Mouse (Mus musculus): ENCODE data around the gene 1700023F06Rik. TPM values are rescaled to one million over a fixed set of nuclear protein-coding genes. Genes with fewer than 3 reads are reported as not detected.
"Not testable (repeated sequence)": the region's sequence is repeated elsewhere in the genome, so short reads cannot be mapped to it uniquely, and the experiment has no call there.

The 1700023F06Rik gene
- polyA plus RNA-seq, 1 experiment from 2014 or later = 2.3 TPM

- H3K36me3 ChIP-seq = peaks cover 20% of the 10 kb centered on the region
- no peak overlapping the region for H3K4me2 ChIP-seq
- 77% methylated on average over 9 of the region's 9 CpGs for WGBS
- no peak overlapping the region for H3K9ac ChIP-seq
- H3K4me1 ChIP-seq (replicated peaks) = peaks cover 19% of the 10 kb centered on the region
- no peak for ATAC-seq (ENCODE audit: low FRiP score, low read depth)
- H3K9me3 ChIP-seq = no peaks in the 10 kb centered on the region
- H3K27ac ChIP-seq (replicated peaks) = no peak overlapping the region
- H3K27me3 ChIP-seq = no peaks in the 10 kb centered on the region
- H3K4me3 ChIP-seq = no peak overlapping the region
Measured at GRCm38 (mm10) chr11:103237757-103238156, 29.4 kb upstream of the 1700023F06Rik start.

GRCm38 (mm10) chr11:103236903-103237302 lies 28.5 kb upstream of the 1700023F06Rik start:
- 96% methylated on average over 10 of the region's 10 CpGs for WGBS
- peaks cover 16% of the 10 kb centered on the region for H3K4me1 ChIP-seq (replicated peaks)
- H3K9me3 ChIP-seq = no peaks in the 10 kb centered on the region
- H3K9ac ChIP-seq = no peak overlapping the region
- H3K4me2 ChIP-seq = no peak overlapping the region
- ATAC-seq (ENCODE audit: low FRiP score, low read depth) = no peak
- H3K27ac ChIP-seq (replicated peaks) = no peak overlapping the region
- H3K36me3 ChIP-seq = peaks cover 20% of the 10 kb centered on the region
- H3K27me3 ChIP-seq = no peaks in the 10 kb centered on the region
- H3K4me3 ChIP-seq = no peak overlapping the region

DNA sequence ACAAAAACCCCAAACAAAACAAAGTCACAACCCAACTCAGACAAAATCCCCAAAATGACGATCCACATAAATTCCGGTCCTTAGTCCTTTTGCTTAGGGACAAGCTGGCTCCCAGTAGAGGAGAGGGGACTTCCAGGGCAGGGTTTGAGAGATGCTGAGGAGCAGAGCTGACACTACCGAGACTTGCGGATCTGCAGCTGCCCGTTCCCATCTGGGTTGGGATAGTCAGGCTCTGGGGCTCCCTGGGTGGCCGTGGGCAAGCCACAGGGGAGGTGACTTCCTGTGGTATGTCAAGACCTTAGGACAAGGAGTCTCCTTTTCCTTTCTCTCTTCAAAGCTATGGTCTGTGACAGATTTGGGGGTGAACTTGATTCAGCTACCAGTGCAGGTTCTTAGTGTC lies 28.1 kb upstream of the 1700023F06Rik start:
- Histone ChIP-seq H3K4me3 (no peak overlapping the region), H3K27me3 (no peaks in the 10 kb centered on the region), H3K9ac (no peak overlapping the region), H3K4me2 (no peak overlapping the region), H3K36me3 (peaks cover 20% of the 10 kb centered on the region), H3K27ac (replicated peaks) (no peak overlapping the region), H3K4me1 (replicated peaks) (peaks cover 12% of the 10 kb centered on the region; the same call in 1 of the 2 replicates), H3K9me3 (no peaks in the 10 kb centered on the region)
- WGBS = 89% methylated on average over 6 of the region's 6 CpGs
- ATAC-seq (ENCODE audit: low FRiP score, low read depth) = no peak

DNA sequence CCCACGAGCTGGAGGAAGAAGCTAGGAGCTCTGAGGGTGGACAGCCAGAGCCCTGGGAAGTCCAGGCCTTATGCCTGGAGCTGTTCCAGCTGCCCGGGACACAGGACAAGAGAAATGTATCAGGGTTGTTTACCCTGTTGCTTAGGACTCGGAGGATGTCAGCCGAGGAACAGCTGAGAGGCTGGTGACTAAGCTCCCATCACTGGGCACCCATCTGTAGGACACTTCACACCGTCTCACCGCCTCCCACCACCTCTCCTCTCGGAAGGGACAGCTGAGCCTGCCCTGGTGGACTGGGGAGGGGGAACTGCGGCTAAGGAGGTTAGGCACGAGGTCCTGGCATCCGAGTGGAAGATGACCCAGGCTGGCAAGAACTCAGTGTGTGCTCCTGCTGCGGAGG lies 27.3 kb upstream of the 1700023F06Rik start:
- Histone ChIP-seq H3K27me3 (no peaks in the 10 kb centered on the region), H3K36me3 (peaks cover 21% of the 10 kb centered on the region)
- peak; percentile 63; the same call in 1 of the 2 replicates for ATAC-seq (ENCODE audit: low FRiP score, low read depth)

DNA sequence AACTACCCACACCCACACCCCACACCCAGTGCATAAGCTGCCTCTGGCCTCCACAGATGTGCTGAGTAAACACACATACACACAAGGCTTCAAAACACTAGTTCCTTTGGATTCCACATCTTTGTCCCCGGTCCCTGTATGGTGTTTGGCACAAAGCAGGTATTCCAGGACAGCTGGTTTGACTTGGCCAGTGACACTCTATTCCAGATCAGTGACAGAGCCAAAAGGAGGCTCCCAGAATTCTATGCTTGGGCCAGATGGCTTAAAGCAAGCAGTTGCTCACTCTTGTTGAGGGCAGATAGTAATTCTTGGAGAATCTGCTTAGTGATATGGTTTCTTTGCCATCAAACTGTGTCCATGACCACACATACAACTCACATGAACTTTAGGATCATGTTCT lies 26.1 kb upstream of the 1700023F06Rik start:
- Histone ChIP-seq H3K27me3 (no peaks in the 10 kb centered on the region), H3K4me3 (no peak overlapping the region), H3K9me3 (no peaks in the 10 kb centered on the region), H3K4me1 (replicated peaks) (0 out of 2 replicates have a peak, but pooled peaks cover 5% of the 10 kb centered on the region), H3K4me2 (no peak overlapping the region), H3K27ac (replicated peaks) (no peak overlapping the region), H3K9ac (no peak overlapping the region), H3K36me3 (peaks cover 33% of the 10 kb centered on the region)
- 63% methylated on average over 1 of the region's 1 CpGs for WGBS
- no peak for ATAC-seq (ENCODE audit: low FRiP score, low read depth)

More for the DNA sequence above, 27.3 kb upstream of the 1700023F06Rik start:
- Histone ChIP-seq H3K9me3 (no peaks in the 10 kb centered on the region), H3K4me3 (no peak overlapping the region), H3K9ac (no peak overlapping the region), H3K4me2 (no peak overlapping the region), H3K4me1 (replicated peaks) (0 out of 2 replicates have a peak, but pooled peaks cover 6% of the 10 kb centered on the region), H3K27ac (replicated peaks) (no peak overlapping the region)
- 65% methylated on average over 11 of the region's 11 CpGs for WGBS

- no peaks in the 10 kb centered on the region for H3K9me3 ChIP-seq
- no peak overlapping the region for H3K27ac ChIP-seq (replicated peaks)
- no peak overlapping the region for H3K4me3 ChIP-seq
- no peak overlapping the region for H3K4me2 ChIP-seq
- no peaks in the 10 kb centered on the region for H3K27me3 ChIP-seq
- peaks cover 33% of the 10 kb centered on the region for H3K36me3 ChIP-seq
- ATAC-seq (ENCODE audit: low FRiP score, low read depth) = no peak
- H3K4me1 ChIP-seq (replicated peaks) = 0 out of 2 replicates have a peak, but pooled peaks cover 5% of the 10 kb centered on the region
- 33% methylated on average over 7 of the region's 7 CpGs for WGBS
- no peak overlapping the region for H3K9ac ChIP-seq
Measured at GRCm38 (mm10) chr11:103232966-103233365, 24.6 kb upstream of the 1700023F06Rik start.

GRCm38 (mm10) chr11:103231367-103231766 lies 23.0 kb upstream of the 1700023F06Rik start:
- H3K36me3 ChIP-seq = peaks cover 27% of the 10 kb centered on the region

DNA sequence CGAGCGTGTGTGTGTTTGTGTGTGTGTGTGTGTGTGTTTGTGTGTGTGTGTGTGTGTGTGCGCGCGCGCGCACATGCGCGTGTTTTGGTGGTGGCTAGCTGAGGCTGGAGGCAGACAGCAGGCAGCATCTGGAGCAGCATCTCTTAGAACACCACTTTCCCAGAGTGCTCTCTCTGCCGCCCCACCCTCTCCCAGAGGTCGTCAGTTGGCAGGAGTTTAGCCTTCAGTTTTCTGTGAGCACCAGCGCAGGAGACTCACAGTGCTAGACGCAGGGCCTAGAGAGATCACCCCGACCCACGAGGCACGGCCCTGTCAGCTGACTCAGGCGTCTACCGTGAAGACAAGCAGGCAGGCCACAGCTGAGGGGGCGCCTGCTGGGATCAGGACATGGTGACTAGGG lies 22.3 kb upstream of the 1700023F06Rik start:
- WGBS = 90% methylated on average over 19 of the region's 19 CpGs
- no peak for ATAC-seq (ENCODE audit: low FRiP score, low read depth)
- Histone ChIP-seq H3K4me3 (no peak overlapping the region), H3K27me3 (no peaks in the 10 kb centered on the region), H3K27ac (replicated peaks) (no peak overlapping the region), H3K9me3 (no peaks in the 10 kb centered on the region), H3K9ac (no peak overlapping the region), H3K4me2 (no peak overlapping the region), H3K4me1 (replicated peaks) (0 out of 2 replicates have a peak, but pooled peaks cover 5% of the 10 kb centered on the region), H3K36me3 (peaks cover 27% of the 10 kb centered on the region)

More at GRCm38 (mm10) chr11:103231367-103231766, 23.0 kb upstream of the 1700023F06Rik start:
- WGBS = 95% methylated on average over 7 of the region's 7 CpGs
- no peak overlapping the region for H3K4me3 ChIP-seq
- H3K27ac ChIP-seq (replicated peaks) = no peak overlapping the region
- no peaks in the 10 kb centered on the region for H3K9me3 ChIP-seq
- no peak overlapping the region for H3K9ac ChIP-seq
- no peak overlapping the region for H3K4me2 ChIP-seq
- H3K4me1 ChIP-seq (replicated peaks) = 0 out of 2 replicates have a peak, but pooled peaks cover 5% of the 10 kb centered on the region
- no peaks in the 10 kb centered on the region for H3K27me3 ChIP-seq
- ATAC-seq (ENCODE audit: low FRiP score, low read depth) = no peak

- H3K4me3 ChIP-seq = no peak overlapping the region
- no peak for ATAC-seq (ENCODE audit: low FRiP score, low read depth)
- H3K27me3 ChIP-seq = no peaks in the 10 kb centered on the region
- H3K4me2 ChIP-seq = no peak overlapping the region
- H3K4me1 ChIP-seq (replicated peaks) = 0 out of 2 replicates have a peak, but pooled peaks cover 5% of the 10 kb centered on the region
- peaks cover 33% of the 10 kb centered on the region for H3K36me3 ChIP-seq
- no peaks in the 10 kb centered on the region for H3K9me3 ChIP-seq
- no peak overlapping the region for H3K9ac ChIP-seq
- H3K27ac ChIP-seq (replicated peaks) = no peak overlapping the region
- 94% methylated on average over 2 of the region's 2 CpGs for WGBS
Measured at GRCm38 (mm10) chr11:103229608-103230007, 21.2 kb upstream of the 1700023F06Rik start.

- ATAC-seq (ENCODE audit: low FRiP score, low read depth) = no peak
- no peaks in the 10 kb centered on the region for H3K9me3 ChIP-seq
- 69% methylated on average over 18 of the region's 18 CpGs for WGBS
- H3K27ac ChIP-seq (replicated peaks) = no peak overlapping the region
- H3K9ac ChIP-seq = no peak overlapping the region
- H3K4me3 ChIP-seq = no peak overlapping the region
- H3K4me1 ChIP-seq (replicated peaks) = no peaks in the 10 kb centered on the region
- H3K4me2 ChIP-seq = no peak overlapping the region
- no peaks in the 10 kb centered on the region for H3K27me3 ChIP-seq
- H3K36me3 ChIP-seq = peaks cover 23% of the 10 kb centered on the region
Measured at GRCm38 (mm10) chr11:103223951-103224456, 15.6 kb upstream of the 1700023F06Rik start.

DNA sequence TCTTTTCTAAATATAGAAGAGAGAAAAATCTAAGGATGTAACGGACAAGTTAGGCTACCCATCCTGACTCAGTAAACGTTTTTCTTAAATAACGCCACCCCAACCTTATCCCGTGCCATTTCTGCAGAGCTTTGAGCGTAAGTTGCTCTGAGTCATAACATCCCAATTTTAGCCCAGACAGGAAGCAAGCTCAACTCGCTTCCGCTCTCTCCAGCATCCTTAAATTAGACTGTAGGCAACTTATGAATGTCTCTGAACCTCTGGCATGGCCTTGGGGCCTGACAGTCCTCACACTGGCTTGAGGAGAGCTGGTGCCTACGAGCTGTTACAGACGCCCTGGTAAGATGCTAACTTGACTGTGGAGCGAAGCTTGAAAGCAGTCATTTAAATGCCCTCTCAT lies 15.1 kb upstream of the 1700023F06Rik start:
- peaks cover 18% of the 10 kb centered on the region for H3K36me3 ChIP-seq
- no peak overlapping the region for H3K4me3 ChIP-seq
- no peak overlapping the region for H3K4me2 ChIP-seq
- H3K9ac ChIP-seq = no peak overlapping the region
- ATAC-seq (ENCODE audit: low FRiP score, low read depth) = no peak
- H3K4me1 ChIP-seq (replicated peaks) = peaks cover 4% of the 10 kb centered on the region
- H3K9me3 ChIP-seq = no peaks in the 10 kb centered on the region
- H3K27me3 ChIP-seq = no peaks in the 10 kb centered on the region
- no peak overlapping the region for H3K27ac ChIP-seq (replicated peaks)
- WGBS = 88% methylated on average over 10 of the region's 10 CpGs

DNA sequence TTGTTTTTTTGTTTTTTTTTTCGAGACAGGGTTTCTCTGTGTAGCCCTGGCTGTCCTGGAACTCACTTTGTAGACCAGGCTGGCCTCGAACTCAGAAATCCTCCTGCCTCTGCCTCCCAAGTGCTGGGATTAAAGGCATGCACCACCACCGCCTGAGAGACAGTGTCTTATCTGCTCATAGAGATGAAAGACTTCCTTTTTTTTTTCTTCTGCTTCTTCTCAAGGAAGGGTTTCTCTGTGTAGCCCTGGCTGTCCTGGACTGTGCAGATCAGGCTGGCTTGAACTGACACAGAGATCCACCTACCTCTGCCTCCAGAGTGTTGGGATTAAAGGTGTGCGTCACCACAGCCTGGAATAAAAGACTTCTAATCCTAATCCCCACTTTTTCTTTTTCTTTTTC lies 14.4 kb upstream of the 1700023F06Rik start:
- 94% methylated on average over 4 of the region's 4 CpGs for WGBS
- not testable (repeated sequence) for H3K9ac ChIP-seq; H3K27me3 ChIP-seq; H3K9me3 ChIP-seq; H3K4me1 ChIP-seq (replicated peaks); H3K27ac ChIP-seq (replicated peaks); H3K4me2 ChIP-seq; ATAC-seq (ENCODE audit: low FRiP score, low read depth); H3K4me3 ChIP-seq
- H3K36me3 ChIP-seq = peaks cover 18% of the 10 kb centered on the region

GRCm38 (mm10) chr11:103221437-103221836 lies 13.1 kb upstream of the 1700023F06Rik start:
- Histone ChIP-seq H3K4me2 (no peak overlapping the region), H3K36me3 (peaks cover 14% of the 10 kb centered on the region), H3K9ac (no peak overlapping the region), H3K4me3 (no peak overlapping the region), H3K27me3 (no peaks in the 10 kb centered on the region; the same call in 1 of the 2 replicates), H3K4me1 (replicated peaks) (peaks cover 8% of the 10 kb centered on the region), H3K9me3 (no peaks in the 10 kb centered on the region), H3K27ac (replicated peaks) (no peak overlapping the region)
- ATAC-seq (ENCODE audit: low FRiP score, low read depth) = no peak
- 95% methylated on average over 6 of the region's 6 CpGs for WGBS
